Mouse (Mus musculus): Measurements from ENCODE around the gene Alpl. TPM values are rescaled to one million over a fixed set of nuclear protein-coding genes. Genes with fewer than 3 reads are reported as not detected.

Gene Alpl
- polyA plus RNA-seq, 1 experiment, result 0.07 TPM

GRCm38 (mm10) chr4:137724766-137725165, 71.4 kb downstream of the Alpl start:
- Histone ChIP-seq H3K79me2 (ENCODE audit: control insufficient read depth, insufficient read depth) (no peaks in the 10 kb centered on the region), H3K27me3 (ENCODE audit: control insufficient read depth, insufficient read depth, insufficient read length) (peaks cover 25% of the 10 kb centered on the region), H3K4me2 (ENCODE audit: low read depth) (no peak overlapping the region), H3K4me3 (no peak overlapping the region), H3ac (ENCODE audit: control insufficient read depth, insufficient read length) (no peak overlapping the region), H3K36me3 (ENCODE audit: control insufficient read depth, insufficient read depth) (no peaks in the 10 kb centered on the region)
- TF ChIP-seq E2F4 (IDR thresholded peaks at IDR 0.05; ENCODE audit: insufficient read depth), result no peak
- no peak for TF ChIP-seq TCF12 (IDR thresholded peaks at IDR 0.05; ENCODE audit: insufficient read depth, poor library complexity, severe bottlenecking)
- peak in 1 of 3 experiments; percentile 36 for TF ChIP-seq MYOG (IDR thresholded peaks at IDR 0.05; ENCODE audit: control insufficient read depth in 1 of 3, insufficient read depth in 1 of 3, insufficient read length in 2 of 3, low read depth in 2 of 3)
- no peak for TF ChIP-seq POLR2AphosphoS2 (IDR thresholded peaks at IDR 0.05; ENCODE audit: insufficient read length, low read depth)
- no peak for TF ChIP-seq USF1 (IDR thresholded peaks at IDR 0.05; ENCODE audit: low read depth)
- TF ChIP-seq TCF3 (IDR thresholded peaks at IDR 0.05; ENCODE audit: insufficient read length, low read depth), result no peak
- TF ChIP-seq MYOD1 (IDR thresholded peaks at IDR 0.05; ENCODE audit: control insufficient read depth in 1 of 3, insufficient read length in 2 of 3, low read depth in 2 of 3), result peak in 1 of 3 experiments; percentile 40
- no peak for TF ChIP-seq SRF (IDR thresholded peaks at IDR 0.05; ENCODE audit: control insufficient read depth, insufficient read length, low read depth)
- no peak for TF ChIP-seq CEBPB (IDR thresholded peaks at IDR 0.05; ENCODE audit: insufficient read depth, poor library complexity, severe bottlenecking)

DNA sequence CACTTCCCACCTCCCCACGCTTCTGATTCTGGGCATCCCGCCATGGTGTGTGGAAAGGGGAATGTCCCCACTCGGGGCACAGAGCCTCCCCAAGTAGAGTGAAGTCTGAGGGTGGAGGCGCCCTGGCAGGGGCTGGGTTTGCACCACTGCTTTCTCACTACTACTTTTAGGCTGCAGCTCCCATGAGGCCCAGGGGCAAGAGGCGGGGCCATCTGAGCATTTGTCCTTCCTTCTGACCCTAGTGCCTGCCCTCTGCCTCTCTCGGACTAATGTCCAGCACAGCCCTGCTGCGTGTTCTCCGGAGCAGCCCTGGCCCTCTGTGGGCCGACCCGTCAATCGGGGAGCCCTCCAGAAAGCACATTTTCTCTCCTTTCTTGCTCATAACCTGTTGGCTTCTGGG, 72.0 kb downstream of the Alpl start:
- H3K27me3 ChIP-seq (ENCODE audit: control insufficient read depth, insufficient read depth, insufficient read length), result peaks cover 20% of the 10 kb centered on the region
- H3ac ChIP-seq (ENCODE audit: control insufficient read depth, insufficient read length), result no peak overlapping the region
- TF ChIP-seq E2F4 (IDR thresholded peaks at IDR 0.05; ENCODE audit: insufficient read depth), result no peak
- TF ChIP-seq TCF3 (IDR thresholded peaks at IDR 0.05; ENCODE audit: insufficient read length, low read depth), result no peak
- TF ChIP-seq POLR2A (IDR thresholded peaks at IDR 0.05; ENCODE audit: insufficient read length, low read depth), result no peak
- TF ChIP-seq CEBPB (IDR thresholded peaks at IDR 0.05; ENCODE audit: insufficient read depth, poor library complexity, severe bottlenecking), result no peak
- TF ChIP-seq SRF (IDR thresholded peaks at IDR 0.05; ENCODE audit: control insufficient read depth, insufficient read length, low read depth), result no peak
- no peak for TF ChIP-seq POLR2AphosphoS2 (IDR thresholded peaks at IDR 0.05; ENCODE audit: insufficient read length, low read depth)
- TF ChIP-seq REST (IDR thresholded peaks at IDR 0.05; ENCODE audit: insufficient read depth, insufficient read length), result no peak
- no peak for TF ChIP-seq TCF12 (IDR thresholded peaks at IDR 0.05; ENCODE audit: insufficient read depth, poor library complexity, severe bottlenecking)
- no peak for TF ChIP-seq USF1 (IDR thresholded peaks at IDR 0.05; ENCODE audit: low read depth)
- TF ChIP-seq MYOD1 (IDR thresholded peaks at IDR 0.05; ENCODE audit: control insufficient read depth in 1 of 3, insufficient read length in 2 of 3, low read depth in 2 of 3), result no peak
- TF ChIP-seq MYOG (IDR thresholded peaks at IDR 0.05; ENCODE audit: control insufficient read depth in 1 of 3, insufficient read depth in 1 of 3, insufficient read length in 2 of 3, low read depth in 2 of 3), result no peak
- no peak for TF ChIP-seq MAX (IDR thresholded peaks at IDR 0.05; ENCODE audit: low read depth)
- H3K4me2 ChIP-seq (ENCODE audit: low read depth), result no peak overlapping the region
- no peaks in the 10 kb centered on the region for H3K79me2 ChIP-seq (ENCODE audit: control insufficient read depth, insufficient read depth)
- H3K36me3 ChIP-seq (ENCODE audit: control insufficient read depth, insufficient read depth), result no peaks in the 10 kb centered on the region
- H3K4me3 ChIP-seq, result no peak overlapping the region

GRCm38 (mm10) chr4:137723527-137723926, 72.7 kb downstream of the Alpl start:
- no peak overlapping the region for H3ac ChIP-seq (ENCODE audit: control insufficient read depth, insufficient read length)
- no peak overlapping the region for H3K4me2 ChIP-seq (ENCODE audit: low read depth)
- H3K4me3 ChIP-seq, result no peak overlapping the region
- TF ChIP-seq USF1 (IDR thresholded peaks at IDR 0.05; ENCODE audit: low read depth), result no peak
- H3K36me3 ChIP-seq (ENCODE audit: control insufficient read depth, insufficient read depth), result no peaks in the 10 kb centered on the region
- no peaks in the 10 kb centered on the region for H3K79me2 ChIP-seq (ENCODE audit: control insufficient read depth, insufficient read depth)
- peaks cover 13% of the 10 kb centered on the region for H3K27me3 ChIP-seq (ENCODE audit: control insufficient read depth, insufficient read depth, insufficient read length)

GRCm38 (mm10) chr4:137722692-137723427, 73.3 kb downstream of the Alpl start:
- no peak overlapping the region for H3K4me3 ChIP-seq
- peaks cover 6% of the 10 kb centered on the region for H3K27me3 ChIP-seq (ENCODE audit: control insufficient read depth, insufficient read depth, insufficient read length)
- TF ChIP-seq E2F4 (IDR thresholded peaks at IDR 0.05; ENCODE audit: insufficient read depth), result no peak
- no peak for TF ChIP-seq TCF12 (IDR thresholded peaks at IDR 0.05; ENCODE audit: insufficient read depth, poor library complexity, severe bottlenecking)
- no peak for TF ChIP-seq CEBPB (IDR thresholded peaks at IDR 0.05; ENCODE audit: insufficient read depth, poor library complexity, severe bottlenecking)
- no peak for TF ChIP-seq MYOG (IDR thresholded peaks at IDR 0.05; ENCODE audit: control insufficient read depth in 1 of 3, insufficient read depth in 1 of 3, insufficient read length in 2 of 3, low read depth in 2 of 3)
- no peak for TF ChIP-seq SRF (IDR thresholded peaks at IDR 0.05; ENCODE audit: control insufficient read depth, insufficient read length, low read depth)
- TF ChIP-seq POLR2AphosphoS2 (IDR thresholded peaks at IDR 0.05; ENCODE audit: insufficient read length, low read depth), result no peak
- H3ac ChIP-seq (ENCODE audit: control insufficient read depth, insufficient read length), result no peak overlapping the region
- H3K36me3 ChIP-seq (ENCODE audit: control insufficient read depth, insufficient read depth), result no peaks in the 10 kb centered on the region
- H3K79me2 ChIP-seq (ENCODE audit: control insufficient read depth, insufficient read depth), result no peaks in the 10 kb centered on the region
- H3K4me2 ChIP-seq (ENCODE audit: low read depth), result no peak overlapping the region

GRCm38 (mm10) chr4:137722230-137722629, 74.0 kb downstream of the Alpl start:
- peaks cover 5% of the 10 kb centered on the region for H3K27me3 ChIP-seq (ENCODE audit: control insufficient read depth, insufficient read depth, insufficient read length)
- no peaks in the 10 kb centered on the region for H3K79me2 ChIP-seq (ENCODE audit: control insufficient read depth, insufficient read depth)
- no peak overlapping the region for H3K4me3 ChIP-seq
- H3K4me2 ChIP-seq (ENCODE audit: low read depth), result no peak overlapping the region
- H3ac ChIP-seq (ENCODE audit: control insufficient read depth, insufficient read length), result no peak overlapping the region
- no peaks in the 10 kb centered on the region for H3K36me3 ChIP-seq (ENCODE audit: control insufficient read depth, insufficient read depth)
- TF ChIP-seq USF1 (IDR thresholded peaks at IDR 0.05; ENCODE audit: low read depth) (no peak), CEBPB (IDR thresholded peaks at IDR 0.05; ENCODE audit: insufficient read depth, poor library complexity, severe bottlenecking) (no peak), POLR2A (IDR thresholded peaks at IDR 0.05; ENCODE audit: insufficient read length, low read depth) (no peak), REST (IDR thresholded peaks at IDR 0.05; ENCODE audit: insufficient read depth, insufficient read length) (no peak), TCF3 (IDR thresholded peaks at IDR 0.05; ENCODE audit: insufficient read length, low read depth) (no peak), POLR2AphosphoS2 (IDR thresholded peaks at IDR 0.05; ENCODE audit: insufficient read length, low read depth) (no peak), MYOD1 (IDR thresholded peaks at IDR 0.05; ENCODE audit: control insufficient read depth in 1 of 3, insufficient read length in 2 of 3, low read depth in 2 of 3) (no peak), TCF12 (IDR thresholded peaks at IDR 0.05; ENCODE audit: insufficient read depth, poor library complexity, severe bottlenecking) (no peak), MYOG (IDR thresholded peaks at IDR 0.05; ENCODE audit: control insufficient read depth in 1 of 3, insufficient read depth in 1 of 3, insufficient read length in 2 of 3, low read depth in 2 of 3) (no peak), SRF (IDR thresholded peaks at IDR 0.05; ENCODE audit: control insufficient read depth, insufficient read length, low read depth) (no peak), MAX (IDR thresholded peaks at IDR 0.05; ENCODE audit: low read depth) (no peak), E2F4 (IDR thresholded peaks at IDR 0.05; ENCODE audit: insufficient read depth) (no peak)

Data from myocyte (in vitro differentiated cells).